Mouse (Mus musculus): Measurements from ENCODE around the gene Dapk1. TPM values are rescaled to one million over a fixed set of nuclear protein-coding genes. Genes with fewer than 3 reads are reported as not detected.
A peak's percentile ranks its signal among the peaks of the same experiment; 100 is the strongest.
"Not testable (repeated sequence)": the region's sequence is repeated elsewhere in the genome, so short reads cannot be mapped to it uniquely, and the experiment has no call there.

Gene Dapk1
- polyA plus RNA-seq, 1 experiment from 2014 or later, result 8.8 TPM

- H3K9ac ChIP-seq, result peak overlapping the region; percentile 79
- peaks cover 14% of the 10 kb centered on the region; the same call in 1 of the 2 replicates for H3K36me3 ChIP-seq
- ATAC-seq, result peak; percentile 54
- 16% methylated on average over 34 of the region's 34 CpGs for WGBS (ENCODE audit: insufficient replicate concordance)
- no peaks in the 10 kb centered on the region for H3K9me3 ChIP-seq (replicated peaks)
- peak overlapping the region; percentile 71 for H3K27ac ChIP-seq
- peak overlapping the region; percentile 66 for H3K4me3 ChIP-seq
- no peaks in the 10 kb centered on the region; the same call in 1 of the 2 replicates for H3K27me3 ChIP-seq (replicated peaks)
- H3K4me1 ChIP-seq, result peaks cover 25% of the 10 kb centered on the region
- H3K4me2 ChIP-seq, result peak overlapping the region; percentile 98
Measured at GRCm38 (mm10) chr13:60602416-60603251, 887 bp downstream of the Dapk1 start.

- H3K27ac ChIP-seq, result no peak overlapping the region
Measured at GRCm38 (mm10) chr13:60603252-60603562, 1.5 kb downstream of the Dapk1 start.

GRCm38 (mm10) chr13:60607411-60607810, 5.7 kb downstream of the Dapk1 start:
- Histone ChIP-seq H3K9me3 (replicated peaks) (no peaks in the 10 kb centered on the region), H3K27me3 (replicated peaks) (no peaks in the 10 kb centered on the region), H3K9ac (no peak overlapping the region), H3K27ac (0 out of 2 replicates have a peak overlapping the region, but pooled peaks have one; percentile 2), H3K4me3 (no peak overlapping the region), H3K36me3 (peaks cover 14% of the 10 kb centered on the region; the same call in 1 of the 2 replicates), H3K4me1 (peaks cover 53% of the 10 kb centered on the region), H3K4me2 (no peak overlapping the region)
- 71% methylated on average over 8 of the region's 8 CpGs for WGBS (ENCODE audit: insufficient replicate concordance)
- no peak for ATAC-seq

More at GRCm38 (mm10) chr13:60603252-60603562, 1.5 kb downstream of the Dapk1 start:
- Histone ChIP-seq H3K36me3 (peaks cover 14% of the 10 kb centered on the region; the same call in 1 of the 2 replicates), H3K4me1 (peaks cover 31% of the 10 kb centered on the region), H3K27me3 (replicated peaks) (no peaks in the 10 kb centered on the region), H3K9ac (no peak overlapping the region), H3K4me2 (peak overlapping the region; percentile 98), H3K9me3 (replicated peaks) (no peaks in the 10 kb centered on the region), H3K4me3 (peak overlapping the region; percentile 66; the same call in 1 of the 2 replicates)
- 62% methylated on average over 5 of the region's 5 CpGs for WGBS (ENCODE audit: insufficient replicate concordance)
- ATAC-seq, result no peak

- ATAC-seq, result peak; percentile 76
- no peak overlapping the region for H3K4me2 ChIP-seq
Measured at GRCm38 (mm10) chr13:60608411-60609046, 6.8 kb downstream of the Dapk1 start.

GRCm38 (mm10) chr13:60609234-60609633, 7.5 kb downstream of the Dapk1 start:
- H3K4me1 ChIP-seq, result peaks cover 54% of the 10 kb centered on the region
- H3K36me3 ChIP-seq, result peaks cover 13% of the 10 kb centered on the region; the same call in 1 of the 2 replicates
- no peaks in the 10 kb centered on the region for H3K9me3 ChIP-seq (replicated peaks)
- H3K4me3 ChIP-seq, result no peak overlapping the region
- WGBS (ENCODE audit: insufficient replicate concordance), result 65% methylated on average over 4 of the region's 4 CpGs
- no peak overlapping the region for H3K27ac ChIP-seq
- ATAC-seq, result no peak
- H3K4me2 ChIP-seq, result no peak overlapping the region
- no peaks in the 10 kb centered on the region for H3K27me3 ChIP-seq (replicated peaks)
- no peak overlapping the region for H3K9ac ChIP-seq

More at GRCm38 (mm10) chr13:60608411-60609046, 6.8 kb downstream of the Dapk1 start:
- Histone ChIP-seq H3K27me3 (replicated peaks) (no peaks in the 10 kb centered on the region), H3K36me3 (peaks cover 14% of the 10 kb centered on the region; the same call in 1 of the 2 replicates), H3K27ac (no peak overlapping the region), H3K9me3 (replicated peaks) (no peaks in the 10 kb centered on the region), H3K9ac (no peak overlapping the region), H3K4me1 (peaks cover 53% of the 10 kb centered on the region), H3K4me3 (no peak overlapping the region)
- WGBS (ENCODE audit: insufficient replicate concordance), result 66% methylated on average over 8 of the region's 8 CpGs

GRCm38 (mm10) chr13:60610558-60610957, 8.8 kb downstream of the Dapk1 start:
- Histone ChIP-seq H3K9ac (no peak overlapping the region), H3K36me3 (peaks cover 11% of the 10 kb centered on the region; the same call in 1 of the 2 replicates), H3K9me3 (replicated peaks) (no peaks in the 10 kb centered on the region), H3K4me1 (peaks cover 59% of the 10 kb centered on the region), H3K27me3 (replicated peaks) (no peaks in the 10 kb centered on the region), H3K4me2 (no peak overlapping the region), H3K4me3 (no peak overlapping the region), H3K27ac (no peak overlapping the region)
- ATAC-seq, result no peak
- 22% methylated on average over 6 of the region's 6 CpGs for WGBS (ENCODE audit: insufficient replicate concordance)

- Histone ChIP-seq H3K36me3 (peaks cover 11% of the 10 kb centered on the region; the same call in 1 of the 2 replicates), H3K4me1 (peaks cover 59% of the 10 kb centered on the region)
- H3K9ac ChIP-seq; H3K4me2 ChIP-seq; H3K27me3 ChIP-seq (replicated peaks); ATAC-seq; H3K27ac ChIP-seq; H3K9me3 ChIP-seq (replicated peaks); H3K4me3 ChIP-seq: not testable (repeated sequence)
- 56% methylated on average over 6 of the region's 6 CpGs for WGBS (ENCODE audit: insufficient replicate concordance)
Measured at GRCm38 (mm10) chr13:60610971-60611370, 9.2 kb downstream of the Dapk1 start.

- ATAC-seq, result no peak
- H3K4me1 ChIP-seq, result peaks cover 55% of the 10 kb centered on the region
- no peak overlapping the region for H3K9ac ChIP-seq
- peaks cover 2% of the 10 kb centered on the region; the same call in 1 of the 2 replicates for H3K36me3 ChIP-seq
- H3K4me2 ChIP-seq, result no peak overlapping the region
- no peaks in the 10 kb centered on the region for H3K9me3 ChIP-seq (replicated peaks)
- H3K4me3 ChIP-seq, result no peak overlapping the region
- 21% methylated on average over 3 of the region's 3 CpGs for WGBS (ENCODE audit: insufficient replicate concordance)
- H3K27ac ChIP-seq, result no peak overlapping the region
- H3K27me3 ChIP-seq (replicated peaks), result no peaks in the 10 kb centered on the region
Measured at GRCm38 (mm10) chr13:60612160-60612559, 10.4 kb downstream of the Dapk1 start.

- 87% methylated on average over 8 of the region's 8 CpGs for WGBS (ENCODE audit: insufficient replicate concordance)
Measured at GRCm38 (mm10) chr13:60614154-60614553, 12.4 kb downstream of the Dapk1 start.

GRCm38 (mm10) chr13:60615057-60615650, 13.4 kb downstream of the Dapk1 start:
- Histone ChIP-seq H3K27ac (no peak overlapping the region), H3K4me3 (no peak overlapping the region), H3K9me3 (replicated peaks) (no peaks in the 10 kb centered on the region), H3K4me2 (no peak overlapping the region), H3K27me3 (replicated peaks) (no peaks in the 10 kb centered on the region), H3K9ac (no peak overlapping the region), H3K36me3 (no peaks in the 10 kb centered on the region; the same call in 1 of the 2 replicates), H3K4me1 (peaks cover 67% of the 10 kb centered on the region)
- ATAC-seq, result no peak
- 41% methylated on average over 15 of the region's 15 CpGs for WGBS (ENCODE audit: insufficient replicate concordance)

More at GRCm38 (mm10) chr13:60614154-60614553, 12.4 kb downstream of the Dapk1 start:
- H3K36me3 ChIP-seq, result no peaks in the 10 kb centered on the region; the same call in 1 of the 2 replicates
- no peak overlapping the region for H3K27ac ChIP-seq
- no peak for ATAC-seq
- H3K9me3 ChIP-seq (replicated peaks), result no peaks in the 10 kb centered on the region
- no peak overlapping the region for H3K9ac ChIP-seq
- H3K27me3 ChIP-seq (replicated peaks), result no peaks in the 10 kb centered on the region
- H3K4me2 ChIP-seq, result no peak overlapping the region
- H3K4me3 ChIP-seq, result no peak overlapping the region
- peaks cover 62% of the 10 kb centered on the region for H3K4me1 ChIP-seq

GRCm38 (mm10) chr13:60616036-60616435, 14.3 kb downstream of the Dapk1 start:
- no peak overlapping the region for H3K27ac ChIP-seq
- no peaks in the 10 kb centered on the region for H3K9me3 ChIP-seq (replicated peaks)
- 82% methylated on average over 6 of the region's 6 CpGs for WGBS (ENCODE audit: insufficient replicate concordance)
- H3K4me3 ChIP-seq, result no peak overlapping the region
- H3K4me1 ChIP-seq, result peaks cover 69% of the 10 kb centered on the region
- no peaks in the 10 kb centered on the region for H3K27me3 ChIP-seq (replicated peaks)
- no peak for ATAC-seq
- no peak overlapping the region for H3K4me2 ChIP-seq
- H3K36me3 ChIP-seq, result no peaks in the 10 kb centered on the region
- no peak overlapping the region for H3K9ac ChIP-seq
